Mouse (Mus musculus) megakaryocyte, embryonic 14.5 days (primary cell): Measurements from ENCODE around the gene Magt1. TPM values are rescaled to one million over a fixed set of nuclear protein-coding genes. Genes with fewer than 3 reads are reported as not detected.

Experiments used
- H3K27me3 ChIP-seq: replicated peaks from 2 replicates; pipeline ENCODE3; 2012; ENCODE audit warnings: inconsistent platforms
- H3K36me3 ChIP-seq: replicated peaks from 2 replicates; pipeline ENCODE3; 2012; ENCODE audit warnings: low read length, inconsistent platforms, mixed read lengths
- H3K4me1 ChIP-seq: 2 replicates; pipeline ENCODE4 v1.6.1; 2012; ENCODE audit warnings: inconsistent platforms
- H3K4me3 ChIP-seq: replicated peaks from 2 replicates; pipeline ENCODE3; 2012; ENCODE audit warnings: moderate library complexity, mild to moderate bottlenecking, inconsistent platforms
- H3K9me3 ChIP-seq: 2 replicates; pipeline ENCODE4 v1.6.1; 2012; ENCODE audit warnings: inconsistent platforms
- FLI1 ChIP-seq: IDR thresholded peaks from 2 replicates; pipeline ENCODE4 v1.6.1; 2012; ENCODE audit warnings: low read length, inconsistent platforms, mixed read lengths
- GATA1 ChIP-seq: IDR thresholded peaks from 3 replicates; pipeline ENCODE4 v1.6.1; 2012; ENCODE audit warnings: mixed read lengths, low read length, inconsistent platforms, borderline replicate concordance
- polyA plus RNA-seq: library from polyadenylated mRNA; stranded (reverse); fragments of >175 nt; gene quantifications from 2 replicates; pipeline ENCODE4 v1.2.3, GENCODE M21; 2012; ENCODE audit warnings: low replicate concordance; ENCODE audit not compliant: insufficient read depth

Magt1 gene
- polyA plus RNA-seq: 7.8 TPM in 1 of 2 replicates, not detected in the other

DNA sequence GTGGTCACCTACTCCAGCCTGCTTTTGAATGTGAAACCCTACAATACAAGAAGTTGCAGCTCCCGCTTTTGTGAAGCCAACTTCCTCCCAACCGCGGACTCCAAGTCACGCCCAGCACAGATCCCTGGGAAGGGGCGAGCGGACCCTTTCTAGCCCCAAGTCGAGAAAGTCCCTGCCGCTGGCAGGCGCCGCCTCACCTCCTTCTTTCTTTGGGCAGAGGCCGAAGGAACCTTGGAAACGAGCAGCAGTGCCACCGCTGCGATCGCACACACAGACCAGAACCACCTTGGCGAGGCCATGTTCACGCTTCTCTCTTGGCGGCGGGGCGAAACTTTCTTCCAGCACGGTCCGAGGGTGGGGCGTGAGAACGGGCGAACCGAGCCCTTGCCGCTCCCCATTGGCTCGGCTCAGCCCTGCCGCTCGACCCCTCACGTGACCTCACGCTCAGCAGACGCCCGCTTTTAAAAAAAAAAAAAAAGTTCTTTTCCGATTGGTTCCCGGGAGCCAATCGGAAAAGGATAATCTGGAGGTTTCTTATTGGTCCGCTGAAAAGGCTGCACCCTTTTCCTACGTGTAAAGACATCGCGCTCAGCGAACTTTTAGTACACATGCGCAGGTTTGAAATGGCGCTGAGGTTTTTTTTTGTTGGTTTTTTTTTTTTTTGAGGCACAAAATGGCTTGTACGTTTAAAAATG is at the start of gene Magt1:
Gene Magt1, minus strand, starts transcription at position 442 of the 695 bp plus-strand sequence.
- Histone ChIP-seq H3K27me3 (peaks cover 7% of the 10 kb centered on the region), H3K36me3 (peaks cover 3% of the 10 kb centered on the region), H3K9me3 (no peaks in the 10 kb centered on the region), H3K4me3 (peak within 1 kb of the TSS; percentile 96), H3K4me1 (peaks cover 31% of the 10 kb centered on the region)
- no peak for TF ChIP-seq FLI1
- no peak for TF ChIP-seq GATA1

DNA sequence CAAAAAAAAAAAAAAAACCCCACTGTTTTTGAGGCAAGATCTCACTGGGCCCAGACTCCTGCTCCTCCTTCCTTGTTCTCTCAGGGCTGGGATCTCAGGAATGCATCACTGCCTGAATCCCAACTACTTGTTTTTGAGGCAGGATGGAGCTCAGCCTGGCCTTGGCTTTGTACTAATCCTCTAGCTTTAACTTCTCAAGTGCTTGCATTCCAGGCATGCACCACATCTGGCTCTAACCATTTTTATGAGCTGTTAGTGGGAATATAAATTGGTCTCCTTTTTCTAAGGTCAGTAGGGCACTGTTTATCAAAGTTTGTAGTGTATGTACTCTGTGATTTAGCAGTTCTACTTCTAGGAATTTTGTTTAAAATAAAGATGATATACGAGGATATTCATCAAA is 36.5 kb upstream of the Magt1 start:
- Histone ChIP-seq H3K4me1 (peaks cover 47% of the 10 kb centered on the region), H3K27me3 (no peaks in the 10 kb centered on the region), H3K36me3 (no peaks in the 10 kb centered on the region), H3K9me3 (no peaks in the 10 kb centered on the region), H3K4me3 (no peak overlapping the region)
- TF ChIP-seq GATA1: no peak
- TF ChIP-seq FLI1: no peak

DNA sequence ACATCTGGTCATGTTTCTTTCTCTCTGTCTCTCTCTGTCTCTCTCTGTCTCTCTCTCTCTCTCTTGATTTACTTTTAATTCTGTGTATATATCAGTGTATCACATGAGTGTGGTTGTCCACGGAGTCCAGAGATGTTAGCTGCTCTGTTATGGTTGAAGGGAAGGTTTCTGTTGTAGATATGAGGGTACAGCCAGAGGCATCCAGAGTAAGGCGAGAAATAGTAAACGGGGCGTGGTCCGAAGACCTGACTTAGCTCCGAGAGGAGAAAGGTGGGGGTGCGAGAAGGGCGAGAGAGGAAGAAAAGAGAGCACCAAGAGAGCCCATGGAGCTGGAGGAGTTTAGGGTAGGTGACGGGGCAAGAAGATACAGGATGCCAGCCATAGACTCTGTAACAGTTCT is 34.2 kb upstream of the Magt1 start:
- Histone ChIP-seq H3K4me3 (no peak overlapping the region), H3K36me3 (no peaks in the 10 kb centered on the region), H3K4me1 (peaks cover 53% of the 10 kb centered on the region), H3K9me3 (no peaks in the 10 kb centered on the region), H3K27me3 (no peaks in the 10 kb centered on the region)
- TF ChIP-seq FLI1 (no peak), GATA1 (no peak)

- TF ChIP-seq FLI1 (no peak), GATA1 (no peak)
- Histone ChIP-seq H3K36me3 (no peaks in the 10 kb centered on the region), H3K27me3 (no peaks in the 10 kb centered on the region), H3K9me3 (no peaks in the 10 kb centered on the region), H3K4me1 (peaks cover 54% of the 10 kb centered on the region), H3K4me3 (no peak overlapping the region)
These were observed 33.7 kb upstream of the Magt1 start for GRCm38 (mm10) chrX:106045455-106045854.

DNA sequence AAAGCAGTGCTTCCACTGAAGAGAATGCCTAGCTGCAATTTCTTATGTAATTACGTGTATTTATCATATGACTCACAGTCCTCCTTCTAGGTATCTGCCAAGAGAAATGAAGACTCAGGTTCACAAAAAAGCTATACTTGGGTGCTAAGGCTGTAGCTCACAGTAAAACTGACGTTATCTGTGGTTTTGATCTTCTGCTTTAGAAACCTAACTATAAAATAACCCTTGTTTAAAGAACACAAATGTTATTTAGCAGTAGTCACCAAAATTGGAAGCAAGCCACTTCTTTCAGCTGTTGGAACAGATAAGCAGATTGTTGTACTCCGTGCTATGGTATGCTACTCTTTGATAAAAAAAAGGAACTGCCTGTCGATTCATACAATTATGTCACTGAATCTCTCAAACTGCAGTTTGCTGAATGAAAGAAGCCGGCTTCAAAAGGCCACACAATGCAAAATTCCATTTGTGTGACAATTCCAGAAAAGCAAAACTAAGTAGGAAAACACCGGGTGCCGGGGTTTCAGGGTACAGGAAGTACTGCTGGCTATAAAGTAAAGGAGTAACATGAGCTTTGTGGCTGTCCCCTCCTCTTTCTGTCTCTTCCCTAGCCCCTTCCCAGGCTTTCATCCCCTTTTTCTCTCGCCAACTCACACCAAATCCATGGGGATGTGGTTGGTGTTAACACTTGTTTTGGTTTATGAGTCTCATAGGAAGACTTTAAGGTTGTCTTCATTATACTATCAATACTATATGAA is 32.3 kb upstream of the Magt1 start:
- Histone ChIP-seq H3K36me3 (no peaks in the 10 kb centered on the region), H3K4me1 (peaks cover 55% of the 10 kb centered on the region), H3K9me3 (no peaks in the 10 kb centered on the region), H3K27me3 (peaks cover 2% of the 10 kb centered on the region), H3K4me3 (peak overlapping the region; percentile 72)
- no peak for TF ChIP-seq FLI1
- TF ChIP-seq GATA1: peak; percentile 34; the same call in 1 of the 3 replicates

DNA sequence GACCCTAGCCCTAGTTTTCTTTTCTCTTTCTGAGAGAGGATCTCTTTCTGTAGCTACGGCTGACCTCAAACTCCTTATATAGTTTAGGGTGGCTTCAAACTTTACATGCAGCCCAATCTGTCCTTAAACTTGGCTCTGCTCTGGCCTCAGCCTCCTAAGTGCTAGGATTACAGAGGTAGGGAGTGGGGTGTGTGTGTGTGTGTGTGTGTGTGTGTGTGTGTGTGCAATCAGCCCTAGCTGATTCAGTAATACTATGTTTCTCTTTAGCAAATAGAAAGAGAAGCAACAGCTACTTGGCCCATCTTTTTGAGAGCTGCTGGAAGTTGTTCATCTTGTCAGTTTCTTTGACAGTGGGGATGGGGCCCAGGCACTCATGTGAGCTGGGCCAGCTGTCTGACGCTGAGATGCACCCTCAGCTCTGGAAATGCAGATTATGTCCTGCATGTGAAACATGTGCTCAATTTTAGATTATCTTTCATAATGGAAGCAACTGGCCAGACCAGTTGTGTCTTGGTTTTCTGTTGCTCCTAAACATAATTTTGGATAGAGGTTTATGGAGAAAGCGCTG is 25.6 kb upstream of the Magt1 start:
- TF ChIP-seq FLI1 (no peak), GATA1 (no peak)
- peaks cover 45% of the 10 kb centered on the region for H3K4me1 ChIP-seq
- H3K9me3 ChIP-seq: no peaks in the 10 kb centered on the region
- peaks cover 5% of the 10 kb centered on the region for H3K27me3 ChIP-seq
- H3K4me3 ChIP-seq: no peak overlapping the region
- peaks cover 3% of the 10 kb centered on the region for H3K36me3 ChIP-seq

- peaks cover 5% of the 10 kb centered on the region for H3K27me3 ChIP-seq
- H3K9me3 ChIP-seq: no peaks in the 10 kb centered on the region
- TF ChIP-seq FLI1 (no peak), GATA1 (no peak)
- no peak overlapping the region for H3K4me3 ChIP-seq
- peaks cover 40% of the 10 kb centered on the region for H3K4me1 ChIP-seq
- H3K36me3 ChIP-seq: peaks cover 3% of the 10 kb centered on the region
These were observed 24.0 kb upstream of the Magt1 start for GRCm38 (mm10) chrX:106035727-106036126.

DNA sequence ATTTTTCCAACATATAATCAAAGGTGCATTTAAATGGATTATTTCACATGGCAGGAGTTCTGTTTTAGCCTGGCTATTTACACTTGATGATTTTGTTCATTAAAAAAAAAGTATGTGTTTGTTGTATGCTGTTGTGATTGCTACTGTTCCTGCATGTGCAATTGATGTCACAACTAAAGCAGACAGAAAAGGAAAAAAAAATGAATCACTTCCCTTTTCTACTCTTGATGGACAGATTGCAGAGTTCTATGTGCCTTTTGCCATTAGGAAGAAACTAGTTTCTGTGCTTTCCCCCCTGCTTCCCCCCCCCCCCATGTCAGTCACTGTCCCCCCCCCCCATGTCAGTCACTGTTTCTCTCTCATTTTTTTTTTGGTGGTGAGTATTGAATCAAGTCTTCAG is 19.4 kb upstream of the Magt1 start:
- no peaks in the 10 kb centered on the region for H3K9me3 ChIP-seq
- H3K27me3 ChIP-seq: peaks cover 2% of the 10 kb centered on the region
- peaks cover 31% of the 10 kb centered on the region for H3K4me1 ChIP-seq
- no peak overlapping the region for H3K4me3 ChIP-seq
- no peak for TF ChIP-seq FLI1
- TF ChIP-seq GATA1: no peak
- no peaks in the 10 kb centered on the region for H3K36me3 ChIP-seq

- no peaks in the 10 kb centered on the region for H3K36me3 ChIP-seq
- H3K9me3 ChIP-seq: no peaks in the 10 kb centered on the region
- peak overlapping the region; percentile 57 for H3K4me3 ChIP-seq
- H3K27me3 ChIP-seq: peaks cover 2% of the 10 kb centered on the region
- TF ChIP-seq GATA1 (no peak), FLI1 (no peak)
- H3K4me1 ChIP-seq: peaks cover 34% of the 10 kb centered on the region
These were observed 18.5 kb upstream of the Magt1 start for GRCm38 (mm10) chrX:106030176-106030575.

DNA sequence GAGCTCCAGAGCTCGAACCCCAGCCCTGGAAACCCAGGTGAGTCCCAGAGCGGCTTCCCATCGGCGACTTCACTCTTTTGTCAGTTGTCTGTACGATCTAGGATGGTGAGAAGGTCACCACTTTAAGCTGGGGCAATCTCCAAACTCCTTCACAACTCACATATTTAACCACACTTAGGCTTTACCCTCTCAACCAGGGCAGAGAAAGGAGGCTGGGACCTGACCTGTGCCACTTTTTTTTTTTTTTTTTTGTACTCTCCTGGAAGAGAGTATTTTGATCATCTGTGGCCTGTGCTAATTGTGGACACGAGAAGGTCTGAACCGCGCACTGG is 15.6 kb upstream of the Magt1 start:
- peaks cover 18% of the 10 kb centered on the region; the same call in 1 of the 2 replicates for H3K4me1 ChIP-seq
- H3K27me3 ChIP-seq: peaks cover 2% of the 10 kb centered on the region
- H3K9me3 ChIP-seq: no peaks in the 10 kb centered on the region
- peaks cover 7% of the 10 kb centered on the region for H3K36me3 ChIP-seq
- TF ChIP-seq FLI1: no peak
- TF ChIP-seq GATA1: no peak
- peak overlapping the region; percentile 93 for H3K4me3 ChIP-seq
